Mouse (Mus musculus): ENCODE results near the gene Rtp4.

- no peak for TF ChIP-seq GATA1 (IDR thresholded peaks at IDR 0.05; ENCODE audit: borderline replicate concordance, low read length)
- TF ChIP-seq FLI1 (IDR thresholded peaks at IDR 0.05; ENCODE audit: low read length) = no peak
Observed at GRCm38 (mm10) chr16:23497881-23498280, 22.2 kb upstream of the Rtp4 start.

Data from megakaryocyte, embryonic 14.5 days (primary cell).